Mouse (Mus musculus) hindbrain, postnatal 0 days (tissue): ENCODE results near the gene Tspear. TPM values are rescaled to one million over a fixed set of nuclear protein-coding genes. Genes with fewer than 3 reads are reported as not detected.

Experiments used
- ATAC-seq: fragments of 200-750 bp; cut with Nextera tagmentation; 2 replicates; pipeline ENCODE4 v1.8.0; 2017; ENCODE audit warnings: mild to moderate bottlenecking, moderate TSS enrichment, moderate library complexity
- DNase-seq: peaks from one replicate; pipeline ENCODE4 v3.0.0-alpha.2; 2015; ENCODE audit warnings: low spot score
- H3K27ac ChIP-seq: fragments of 300-500 bp; sonication (generic); 2 replicates; pipeline ENCODE4 v1.5.1; 2014; ENCODE audit warnings: mild to moderate bottlenecking
- H3K27me3 ChIP-seq: fragments of 300-500 bp; sonication (generic); 2 replicates; pipeline ENCODE4 v1.6.1; 2014; ENCODE audit warnings: low read length, mixed read lengths; ENCODE audit not compliant: insufficient read depth
- H3K36me3 ChIP-seq: fragments of 300-500 bp; sonication (generic); 2 replicates; pipeline ENCODE4 v1.6.1; 2014; ENCODE audit warnings: low read length, mixed read lengths; ENCODE audit not compliant: insufficient read depth
- H3K4me1 ChIP-seq: fragments of 300-500 bp; sonication (generic); 2 replicates; pipeline ENCODE4 v1.6.1; 2014; ENCODE audit warnings: antibody characterized with exemption, low read length, mixed read lengths; ENCODE audit not compliant: insufficient read depth
- H3K4me2 ChIP-seq: fragments of 300-500 bp; sonication (generic); 2 replicates; pipeline ENCODE4 v1.6.1; 2014; ENCODE audit warnings: low read depth, mild to moderate bottlenecking, low read length, moderate library complexity, mixed read lengths
- H3K4me3 ChIP-seq: fragments of 300-500 bp; sonication (generic); 2 replicates; pipeline ENCODE4 v1.5.1; 2014; ENCODE audit warnings: low read length
- H3K9ac ChIP-seq: fragments of 300-500 bp; sonication (generic); replicated peaks from 2 replicates; pipeline ENCODE4 v1.6.1; 2014; ENCODE audit warnings: mild to moderate bottlenecking, low read length, moderate library complexity, mixed read lengths
- H3K9me3 ChIP-seq: fragments of 300-500 bp; sonication (generic); 2 replicates; pipeline ENCODE4 v1.6.1; 2016; ENCODE audit warnings: low read length, mixed read lengths
- CTCF ChIP-seq: IDR thresholded peaks from 2 replicates; pipeline ENCODE4 v1.5.1; 2016; ENCODE audit warnings: antibody characterized with exemption, control low read depth, low read depth
- WGBS: fragments of 180-500 bp; shearing (Covaris S2); extraction: QIAGEN DNeasy Blood & Tissue Kit; methylation state at CpG from one replicate; pipeline ENCODE4 v1.1.7; 2014; 5-methylcytosine and 5-hydroxymethylcytosine counted together
- polyA plus RNA-seq: library from polyadenylated mRNA; unstranded; fragments of >200 nt; fragmentation: Nextera tagmentation; extraction: Ambion mirVana; gene quantifications from 2 replicates; pipeline ENCODE4 v1.2.1, GENCODE M21; 2015
- total RNA-seq: library from RNA; depleted of rRNA; stranded (reverse); fragments of >200 nt; gene quantifications from 2 replicates; pipeline ENCODE4 v1.2.3, GENCODE M21; 2014

Gene Tspear
- total and polyA plus RNA-seq, 2 experiments from 2014 or later = 0.42 to 1.3 TPM

DNA sequence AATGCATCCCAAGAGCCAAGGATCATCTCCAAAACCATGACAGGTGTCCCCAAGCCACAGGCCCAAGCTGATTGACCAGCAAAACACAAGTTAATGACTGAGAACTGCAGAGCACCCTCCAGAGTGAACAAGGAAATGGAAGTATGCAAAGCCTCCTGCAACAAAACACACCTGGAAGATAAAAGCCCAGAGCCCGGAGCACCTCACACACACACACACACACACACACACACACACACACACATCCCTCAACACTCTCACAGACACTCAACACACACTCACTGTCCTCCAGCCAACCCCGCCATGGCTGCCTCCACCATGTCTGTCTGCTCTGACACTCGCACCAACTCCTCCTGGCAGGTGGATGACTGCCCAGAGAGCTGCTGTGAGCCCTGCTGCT, 160.1 kb downstream of the Tspear start, which contains the start of gene Gm36176:
Gm36176 (plus strand) TSS at position 301 of the 400 bp plus-strand sequence.
- Histone ChIP-seq H3K9me3 (peaks cover 9% of the 10 kb centered on the region; the same call in 1 of the 2 replicates), H3K4me2 (no peak within 1 kb of the TSS)

DNA sequence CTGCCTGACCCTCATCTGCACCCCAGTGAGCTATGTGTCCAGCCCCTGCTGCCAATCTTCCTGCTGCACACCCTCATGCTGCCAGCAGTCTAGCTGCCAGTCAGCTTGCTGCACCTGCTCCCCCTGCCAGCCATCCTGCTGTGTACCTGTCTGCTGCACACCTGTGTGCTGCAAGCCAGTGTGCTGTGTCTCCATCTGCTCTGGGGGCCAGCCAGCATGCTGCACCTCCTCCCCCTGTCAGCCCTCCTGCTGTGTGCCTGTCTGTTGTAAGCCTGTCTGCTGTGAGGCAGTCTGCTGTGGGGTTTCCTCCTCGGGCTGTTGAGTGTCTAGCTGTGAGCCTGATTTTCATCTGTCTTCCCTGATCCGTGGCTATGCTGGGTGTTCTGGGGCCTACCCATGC, 160.6 kb downstream of the Tspear start:
- H3K4me2 ChIP-seq = no peak overlapping the region
- TF ChIP-seq CTCF = no peak
- H3K9ac ChIP-seq = no peak overlapping the region
- no peak for ATAC-seq
- no peak overlapping the region for H3K27ac ChIP-seq
- no peak overlapping the region for H3K4me3 ChIP-seq
- WGBS = 15% methylated on average over 2 of the region's 2 CpGs
- H3K36me3 ChIP-seq = no peaks in the 10 kb centered on the region
- H3K9me3 ChIP-seq = peaks cover 9% of the 10 kb centered on the region; the same call in 1 of the 2 replicates
- no peak for DNase-seq
- H3K4me1 ChIP-seq = no peaks in the 10 kb centered on the region
- H3K27me3 ChIP-seq = no peaks in the 10 kb centered on the region

More for the DNA sequence above, 160.1 kb downstream of the Tspear start, which contains the start of gene Gm36176:
- H3K27ac ChIP-seq = no peak within 1 kb of the TSS
- 67% methylated on average over 2 of the region's 3 CpGs for WGBS
- no peak within 1 kb of the TSS for H3K4me3 ChIP-seq
- no peaks in the 10 kb centered on the region for H3K36me3 ChIP-seq
- H3K9ac ChIP-seq = no peak within 1 kb of the TSS
- H3K27me3 ChIP-seq = no peaks in the 10 kb centered on the region
- ATAC-seq (no peak), DNase-seq (no peak)
- no peaks in the 10 kb centered on the region for H3K4me1 ChIP-seq
- TF ChIP-seq CTCF = no peak

DNA sequence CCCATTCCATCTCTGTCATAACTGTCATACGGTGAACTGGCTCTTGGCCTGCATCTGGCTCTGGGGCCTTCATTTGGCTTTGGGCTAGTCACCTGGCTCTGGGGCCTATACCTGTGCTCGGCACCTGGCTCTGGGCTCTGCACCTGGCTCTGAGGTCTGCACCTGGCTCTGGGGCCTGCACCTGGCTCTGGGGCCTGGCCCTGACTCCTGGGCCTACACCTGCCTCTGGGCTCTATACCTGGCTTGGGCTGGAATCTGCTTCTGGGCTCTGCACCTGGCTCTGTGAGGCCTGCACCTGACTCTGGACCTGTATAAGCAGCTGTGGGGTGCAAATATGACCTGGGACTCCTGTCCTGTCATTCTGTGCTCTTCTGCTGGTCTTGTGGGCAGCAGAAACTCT, 161.2 kb downstream of the Tspear start:
- Histone ChIP-seq H3K9ac (no peak overlapping the region), H3K27me3 (no peaks in the 10 kb centered on the region), H3K9me3 (peaks cover 9% of the 10 kb centered on the region; the same call in 1 of the 2 replicates), H3K4me3 (no peak overlapping the region), H3K27ac (no peak overlapping the region), H3K4me1 (no peaks in the 10 kb centered on the region), H3K36me3 (no peaks in the 10 kb centered on the region), H3K4me2 (no peak overlapping the region)
- WGBS = 88% methylated on average over 2 of the region's 2 CpGs
- no peak for TF ChIP-seq CTCF
- no peak for ATAC-seq
- no peak for DNase-seq

DNA sequence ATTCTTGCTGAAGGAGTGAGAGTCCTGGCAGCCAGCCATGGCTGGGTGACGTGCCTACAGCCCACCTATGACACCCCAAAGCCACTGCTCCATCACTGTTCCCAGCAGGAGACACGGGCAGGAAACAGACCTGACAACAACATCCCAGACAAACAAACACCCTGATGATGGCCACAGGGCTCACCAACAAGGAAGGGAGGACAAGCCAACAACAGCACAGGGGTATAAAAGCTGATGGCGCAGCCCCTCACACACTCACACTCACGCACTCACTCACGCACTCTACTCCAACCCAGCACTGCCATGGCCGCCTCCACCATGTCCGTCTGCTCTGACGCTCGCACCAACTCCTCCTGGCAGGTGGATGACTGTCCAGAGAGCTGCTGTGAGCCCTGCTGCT, 166.2 kb downstream of the Tspear start, which contains the start of gene Gm10318:
Gm10318 (plus strand) TSS at position 301 of the 400 bp plus-strand sequence.
- Histone ChIP-seq H3K9me3 (no peaks in the 10 kb centered on the region), H3K9ac (no peak within 1 kb of the TSS), H3K4me3 (no peak within 1 kb of the TSS), H3K36me3 (no peaks in the 10 kb centered on the region), H3K27me3 (no peaks in the 10 kb centered on the region), H3K4me2 (no peak within 1 kb of the TSS), H3K4me1 (no peaks in the 10 kb centered on the region), H3K27ac (no peak within 1 kb of the TSS)
- no peak for TF ChIP-seq CTCF
- 66% methylated on average over 9 of the region's 9 CpGs for WGBS
- ATAC-seq (no peak), DNase-seq (no peak)

DNA sequence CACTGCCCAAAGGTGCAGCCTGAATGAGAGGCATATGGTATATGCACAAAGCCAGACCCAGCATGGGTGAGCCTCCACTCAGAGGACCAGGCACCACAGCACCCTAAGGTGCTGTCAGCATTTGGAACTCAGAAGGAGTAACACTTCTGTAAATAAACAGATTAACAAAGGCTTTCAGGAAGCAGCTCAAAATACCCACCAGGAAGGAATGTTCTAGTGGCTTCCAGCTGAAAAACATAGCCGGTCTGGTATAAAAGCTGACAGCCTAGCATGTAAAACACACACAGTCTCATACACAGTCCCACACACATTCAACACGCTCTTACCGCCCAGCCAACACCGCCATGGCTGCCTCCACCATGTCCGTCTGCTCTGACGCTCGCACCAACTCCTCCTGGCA, 175.3 kb downstream of the Tspear start, which contains the start of gene Gm3285:
Gm3285 (plus strand) TSS at position 301 of the 400 bp plus-strand sequence.
- TF ChIP-seq CTCF = no peak
- H3K4me3 ChIP-seq = no peak within 1 kb of the TSS
- 38% methylated on average over 7 of the region's 7 CpGs for WGBS
- no peak within 1 kb of the TSS for H3K9ac ChIP-seq
- no peak within 1 kb of the TSS for H3K4me2 ChIP-seq
- no peak for ATAC-seq
- H3K36me3 ChIP-seq = no peaks in the 10 kb centered on the region
- no peaks in the 10 kb centered on the region for H3K9me3 ChIP-seq
- no peaks in the 10 kb centered on the region for H3K27me3 ChIP-seq
- no peaks in the 10 kb centered on the region for H3K4me1 ChIP-seq
- DNase-seq = no peak
- H3K27ac ChIP-seq = no peak within 1 kb of the TSS

DNA sequence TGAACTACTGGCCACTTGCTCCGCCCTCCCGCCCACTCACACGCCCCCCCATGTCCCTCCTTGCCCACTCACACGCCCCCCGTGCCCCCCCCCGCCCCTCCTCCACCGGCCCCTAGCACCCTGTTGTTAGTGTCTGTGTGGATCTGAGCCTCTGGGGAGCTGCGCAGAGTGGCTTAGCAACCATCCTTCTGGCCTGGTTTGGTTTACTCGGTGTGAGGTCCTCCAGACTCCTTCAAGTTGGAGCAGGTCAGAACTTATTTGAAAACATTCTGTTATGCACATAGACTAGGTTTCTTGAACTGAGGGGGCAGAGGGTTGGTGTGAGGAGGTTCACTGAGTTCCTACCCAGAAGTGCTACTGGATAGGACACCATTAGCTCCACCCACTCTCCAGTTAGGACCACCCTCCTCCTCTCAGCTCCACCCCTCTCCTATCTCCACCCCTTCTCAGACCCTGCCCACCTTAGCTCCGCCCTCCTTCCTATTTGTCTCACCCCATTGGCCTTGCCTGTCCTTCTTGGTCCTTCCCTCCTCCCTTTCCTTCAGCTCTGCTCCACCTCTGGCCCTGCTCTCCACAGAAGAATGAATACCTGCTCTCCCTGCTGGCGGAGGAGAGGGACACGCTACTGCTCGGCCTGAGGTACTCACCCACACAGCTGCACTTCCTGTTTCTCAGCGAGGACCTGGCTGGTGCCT, 177.8 kb downstream of the Tspear start:
- no peaks in the 10 kb centered on the region for H3K36me3 ChIP-seq
- TF ChIP-seq CTCF = no peak
- H3K9me3 ChIP-seq = no peaks in the 10 kb centered on the region
- no peak overlapping the region for H3K27ac ChIP-seq
- H3K4me3 ChIP-seq = no peak overlapping the region
- WGBS = 48% methylated on average over 14 of the region's 14 CpGs
- peak overlapping the region; percentile 17; the same call in 1 of the 2 replicates for H3K4me2 ChIP-seq
- peak; percentile 39 for DNase-seq
- no peak overlapping the region for H3K9ac ChIP-seq
- H3K4me1 ChIP-seq = no peaks in the 10 kb centered on the region
- H3K27me3 ChIP-seq = no peaks in the 10 kb centered on the region
- ATAC-seq = peak; percentile 83

DNA sequence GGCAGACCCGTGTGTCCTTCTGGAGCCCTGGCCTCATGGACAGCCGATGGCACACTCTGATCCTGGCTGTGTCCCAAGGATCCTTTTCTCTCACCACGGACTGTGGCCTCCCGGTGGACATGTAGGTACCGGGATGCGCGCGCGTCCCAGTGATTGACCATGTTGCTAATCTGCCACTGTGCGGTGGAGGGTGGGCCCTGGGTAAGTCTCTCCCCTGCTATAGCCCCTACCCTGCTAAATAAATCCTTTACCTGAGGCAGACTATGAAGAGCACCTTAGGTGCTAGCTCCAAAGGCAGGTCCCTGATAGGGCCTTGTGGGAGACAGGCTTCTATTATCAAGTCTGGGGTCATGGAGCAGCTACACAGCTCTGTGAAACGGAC, 178.4 kb downstream of the Tspear start:
- whole genome bisulfite sequencing = 45% methylated on average over 11 of the region's 11 CpGs
- Histone ChIP-seq H3K9ac (no peak overlapping the region), H3K4me3 (no peak overlapping the region), H3K27ac (no peak overlapping the region), H3K4me1 (no peaks in the 10 kb centered on the region), H3K27me3 (no peaks in the 10 kb centered on the region), H3K36me3 (no peaks in the 10 kb centered on the region), H3K9me3 (no peaks in the 10 kb centered on the region), H3K4me2 (peak overlapping the region; percentile 17; the same call in 1 of the 2 replicates)
- ATAC-seq = no peak; the same call in none of the 2 replicates
- no peak for TF ChIP-seq CTCF
- no peak for DNase-seq
